Mouse (Mus musculus) induced T-regulatory cell, adult 2 months (primary cell): ENCODE results near the gene Fbxo36.

Experiments used
- DNase-seq: peaks from one replicate; pipeline ENCODE4 v3.0.0-alpha.2; 2012; ENCODE audit warnings: low read depth

The Fbxo36 gene

GRCm38 (mm10) chr1:84947390-84947789 is 107.7 kb downstream of the Fbxo36 start:
- DNase-seq: no peak
